Mouse (Mus musculus): ENCODE data around the gene Cdh22. TPM values are rescaled to one million over a fixed set of nuclear protein-coding genes. Genes with fewer than 3 reads are reported as not detected.

Gene Cdh22
- polyA plus RNA-seq, 1 experiment, result 0.19 TPM

DNA sequence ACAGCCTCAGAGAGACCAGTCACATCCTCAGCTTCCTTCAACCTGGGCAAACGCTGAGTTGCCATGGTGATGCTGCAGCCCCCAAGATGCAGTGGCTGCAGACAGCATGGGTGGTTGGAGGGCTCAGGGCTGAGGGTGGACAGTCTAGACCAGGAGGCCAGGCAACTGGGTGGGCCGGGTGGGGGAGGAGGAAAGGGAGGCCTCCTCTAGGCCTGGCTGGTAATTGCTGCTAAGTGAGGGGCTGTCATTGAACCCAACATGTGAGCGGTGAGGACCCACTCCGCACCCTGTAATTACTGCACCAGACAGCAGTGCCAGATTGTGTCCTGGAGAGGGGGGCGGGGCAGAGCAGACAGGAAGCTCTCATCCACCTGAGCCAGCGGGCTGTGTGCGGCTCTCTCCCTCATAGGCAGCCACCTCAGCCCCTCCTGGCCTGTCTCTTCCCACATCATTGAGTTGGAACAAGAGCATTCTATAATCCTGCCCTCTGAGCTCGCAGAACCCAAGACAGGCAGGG lies 40.5 kb upstream of the Cdh22 start:
- Histone ChIP-seq H3K27me3 (replicated peaks; ENCODE audit: control insufficient read depth, insufficient read depth, low read length) (no peaks in the 10 kb centered on the region), H3K27ac (ENCODE audit: insufficient read depth, low read depth, low read length) (no peak overlapping the region), H3K36me3 (ENCODE audit: control insufficient read depth, insufficient read depth, low read length) (no peaks in the 10 kb centered on the region), H3K4me3 (ENCODE audit: insufficient read depth, low read depth, low read length) (no peak overlapping the region), H3K4me1 (ENCODE audit: control insufficient read depth, insufficient read depth, low read length) (no peaks in the 10 kb centered on the region)
- TF ChIP-seq POLR2A (IDR thresholded peaks at IDR 0.05; ENCODE audit: low read depth, low read length) (no peak), CTCF (conservative IDR thresholded peaks at IDR 0.05; ENCODE audit: insufficient read depth, insufficient read length, low read depth, low read length) (no peak)
- DNase-seq, result no peak
- WGBS, result 45% methylated on average over 8 of the region's 8 CpGs

- no peak for DNase-seq
- Histone ChIP-seq H3K27ac (ENCODE audit: insufficient read depth, low read depth, low read length) (no peak overlapping the region), H3K4me1 (ENCODE audit: control insufficient read depth, insufficient read depth, low read length) (no peaks in the 10 kb centered on the region), H3K4me3 (ENCODE audit: insufficient read depth, low read depth, low read length) (no peak overlapping the region), H3K36me3 (ENCODE audit: control insufficient read depth, insufficient read depth, low read length) (no peaks in the 10 kb centered on the region), H3K27me3 (replicated peaks; ENCODE audit: control insufficient read depth, insufficient read depth, low read length) (no peaks in the 10 kb centered on the region)
- 62% methylated on average over 4 of the region's 4 CpGs for WGBS
- no peak for TF ChIP-seq POLR2A (IDR thresholded peaks at IDR 0.05; ENCODE audit: low read depth, low read length)
- no peak for TF ChIP-seq CTCF (conservative IDR thresholded peaks at IDR 0.05; ENCODE audit: insufficient read depth, insufficient read length, low read depth, low read length)
These were observed 38.9 kb upstream of the Cdh22 start for GRCm38 (mm10) chr2:165273589-165273988.

DNA sequence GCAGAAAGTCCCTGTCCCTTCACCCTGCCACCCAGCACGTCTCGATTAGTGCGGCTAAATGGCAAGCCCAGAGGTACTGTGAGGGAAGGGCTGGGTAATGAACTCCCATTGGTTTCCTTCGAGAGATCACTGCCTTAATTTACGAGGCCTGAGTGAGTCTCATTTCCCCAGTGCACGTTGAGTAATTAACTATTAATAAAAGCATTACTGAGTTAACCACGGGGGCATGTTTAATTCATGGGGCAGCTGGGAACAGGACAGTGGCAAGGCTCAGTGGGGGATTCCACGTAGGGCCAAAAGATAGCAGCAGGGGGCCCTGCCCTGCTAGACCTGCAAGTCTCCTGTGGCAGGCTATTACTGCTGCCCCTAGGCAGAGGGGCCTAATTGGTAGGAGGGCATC lies 36.7 kb upstream of the Cdh22 start:
- WGBS, result 12% methylated on average over 8 of the region's 8 CpGs
- Histone ChIP-seq H3K4me3 (ENCODE audit: insufficient read depth, low read depth, low read length) (no peak overlapping the region), H3K27me3 (replicated peaks; ENCODE audit: control insufficient read depth, insufficient read depth, low read length) (no peaks in the 10 kb centered on the region), H3K4me1 (ENCODE audit: control insufficient read depth, insufficient read depth, low read length) (no peaks in the 10 kb centered on the region), H3K27ac (ENCODE audit: insufficient read depth, low read depth, low read length) (no peak overlapping the region), H3K36me3 (ENCODE audit: control insufficient read depth, insufficient read depth, low read length) (no peaks in the 10 kb centered on the region)
- DNase-seq, result no peak
- TF ChIP-seq POLR2A (IDR thresholded peaks at IDR 0.05; ENCODE audit: low read depth, low read length) (no peak), CTCF (conservative IDR thresholded peaks at IDR 0.05; ENCODE audit: insufficient read depth, insufficient read length, low read depth, low read length) (no peak)

DNA sequence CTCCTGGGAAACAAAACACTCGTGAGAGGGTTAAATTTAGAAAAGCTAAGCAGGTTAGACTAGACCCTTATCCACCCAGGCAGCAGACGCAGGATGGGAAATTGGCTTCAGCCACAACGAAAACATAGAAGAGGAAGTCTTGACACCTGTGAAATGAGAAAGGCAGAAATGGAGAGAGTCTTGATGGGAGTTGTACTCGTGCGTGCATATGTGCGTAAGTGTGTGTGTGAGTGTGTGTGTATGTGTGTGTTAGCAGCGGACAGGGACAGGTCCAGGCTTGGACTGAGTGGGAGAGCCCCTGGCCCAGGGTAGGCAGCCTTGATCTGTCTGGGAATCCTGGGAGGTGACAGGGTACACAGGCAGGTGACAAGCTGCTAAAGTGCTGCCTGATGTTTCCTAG lies 36.2 kb upstream of the Cdh22 start:
- DNase-seq, result no peak
- Histone ChIP-seq H3K36me3 (ENCODE audit: control insufficient read depth, insufficient read depth, low read length) (no peaks in the 10 kb centered on the region), H3K4me3 (ENCODE audit: insufficient read depth, low read depth, low read length) (no peak overlapping the region), H3K27me3 (replicated peaks; ENCODE audit: control insufficient read depth, insufficient read depth, low read length) (no peaks in the 10 kb centered on the region), H3K4me1 (ENCODE audit: control insufficient read depth, insufficient read depth, low read length) (no peaks in the 10 kb centered on the region), H3K27ac (ENCODE audit: insufficient read depth, low read depth, low read length) (no peak overlapping the region)
- no peak for TF ChIP-seq POLR2A (IDR thresholded peaks at IDR 0.05; ENCODE audit: low read depth, low read length)
- no peak for TF ChIP-seq CTCF (conservative IDR thresholded peaks at IDR 0.05; ENCODE audit: insufficient read depth, insufficient read length, low read depth, low read length)
- 34% methylated on average over 7 of the region's 7 CpGs for WGBS

DNA sequence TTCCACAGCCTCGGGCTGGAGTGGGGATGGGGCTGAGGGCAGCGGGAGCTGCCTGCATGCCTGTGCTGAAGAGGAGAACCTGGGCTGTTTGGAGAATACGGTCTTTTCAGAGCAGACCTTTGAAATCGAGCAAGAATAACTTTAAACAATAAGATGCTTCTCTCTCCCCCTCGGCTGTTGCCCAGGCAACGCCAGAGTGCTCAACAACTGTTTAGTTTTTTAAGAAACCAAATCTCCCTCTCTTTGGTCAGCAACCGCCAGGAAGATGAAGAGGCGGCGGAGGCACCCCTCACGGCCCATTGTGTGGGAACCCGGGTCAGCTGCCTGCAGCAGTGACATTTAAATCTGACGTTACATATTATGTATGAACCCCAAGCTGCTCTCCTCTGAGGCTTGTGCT lies 32.1 kb upstream of the Cdh22 start:
- Histone ChIP-seq H3K27me3 (replicated peaks; ENCODE audit: control insufficient read depth, insufficient read depth, low read length) (no peaks in the 10 kb centered on the region), H3K4me1 (ENCODE audit: control insufficient read depth, insufficient read depth, low read length) (no peaks in the 10 kb centered on the region), H3K4me3 (ENCODE audit: insufficient read depth, low read depth, low read length) (no peak overlapping the region), H3K36me3 (ENCODE audit: control insufficient read depth, insufficient read depth, low read length) (no peaks in the 10 kb centered on the region), H3K27ac (ENCODE audit: insufficient read depth, low read depth, low read length) (no peak overlapping the region)
- 17% methylated on average over 12 of the region's 12 CpGs for whole genome bisulfite sequencing
- DNase-seq, result no peak
- no peak for TF ChIP-seq POLR2A (IDR thresholded peaks at IDR 0.05; ENCODE audit: low read depth, low read length)
- no peak for TF ChIP-seq CTCF (conservative IDR thresholded peaks at IDR 0.05; ENCODE audit: insufficient read depth, insufficient read length, low read depth, low read length)

DNA sequence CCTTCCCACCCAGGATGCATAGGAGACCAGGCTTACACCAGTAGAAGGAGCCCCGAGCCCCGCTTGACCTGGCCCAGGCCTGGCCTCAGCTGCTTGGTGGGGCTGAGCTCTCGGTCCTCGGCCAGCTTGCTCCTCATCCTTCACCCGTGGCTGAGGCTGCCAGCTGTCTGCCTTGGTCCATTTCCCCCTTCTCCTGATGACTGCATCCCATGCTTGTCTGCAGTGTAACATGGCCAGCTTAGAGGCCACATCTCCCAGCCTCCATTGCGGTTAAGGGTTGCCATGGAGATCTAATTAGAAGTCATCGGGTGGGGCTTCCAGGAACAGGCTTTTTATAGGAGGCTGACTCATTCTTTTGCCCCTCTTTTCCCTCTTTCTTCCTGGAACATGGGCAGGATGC lies 29.2 kb upstream of the Cdh22 start:
- Histone ChIP-seq H3K4me3 (ENCODE audit: insufficient read depth, low read depth, low read length) (no peak overlapping the region), H3K27me3 (replicated peaks; ENCODE audit: control insufficient read depth, insufficient read depth, low read length) (no peaks in the 10 kb centered on the region), H3K36me3 (ENCODE audit: control insufficient read depth, insufficient read depth, low read length) (no peaks in the 10 kb centered on the region), H3K4me1 (ENCODE audit: control insufficient read depth, insufficient read depth, low read length) (no peaks in the 10 kb centered on the region), H3K27ac (ENCODE audit: insufficient read depth, low read depth, low read length) (no peak overlapping the region)
- TF ChIP-seq CTCF (conservative IDR thresholded peaks at IDR 0.05; ENCODE audit: insufficient read depth, insufficient read length, low read depth, low read length) (no peak), POLR2A (IDR thresholded peaks at IDR 0.05; ENCODE audit: low read depth, low read length) (no peak)
- WGBS, result 41% methylated on average over 7 of the region's 7 CpGs
- no peak for DNase-seq

DNA sequence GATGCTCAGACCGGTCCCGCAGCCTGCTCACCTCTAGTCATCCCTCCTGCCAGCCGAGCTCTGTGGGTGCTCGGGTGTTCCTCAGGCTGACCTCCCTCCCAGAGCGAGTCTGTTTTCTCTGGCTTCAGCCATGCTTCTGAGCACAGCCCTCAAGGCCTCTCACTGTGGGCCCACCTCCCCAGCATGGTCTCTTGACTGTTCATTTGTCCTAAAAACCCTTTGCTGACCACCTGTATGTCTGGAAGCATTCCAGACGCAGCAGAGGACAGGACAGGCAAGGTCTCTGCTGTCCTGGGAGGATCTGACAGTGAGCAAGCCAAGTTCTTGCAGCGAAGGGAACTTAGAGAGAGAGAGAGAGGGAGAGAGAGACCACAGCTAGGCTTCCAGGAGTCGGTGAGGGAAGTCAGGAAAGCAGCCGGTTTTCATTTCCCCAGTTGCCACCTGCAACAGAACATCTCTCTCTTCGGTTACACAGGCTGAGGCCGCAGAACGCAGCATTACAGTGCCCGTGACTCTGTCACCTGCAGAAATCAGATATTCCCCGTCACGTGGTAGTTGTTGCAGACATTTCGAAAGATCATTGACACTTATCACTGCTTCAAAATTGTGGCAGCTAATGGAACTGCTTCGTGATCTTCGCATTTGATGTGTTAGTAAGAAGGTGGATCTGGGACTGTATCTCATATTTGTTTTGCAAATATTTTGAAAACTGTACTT lies 27.8 kb upstream of the Cdh22 start:
- Histone ChIP-seq H3K27ac (ENCODE audit: insufficient read depth, low read depth, low read length) (no peak overlapping the region), H3K27me3 (replicated peaks; ENCODE audit: control insufficient read depth, insufficient read depth, low read length) (no peaks in the 10 kb centered on the region), H3K36me3 (ENCODE audit: control insufficient read depth, insufficient read depth, low read length) (no peaks in the 10 kb centered on the region), H3K4me3 (ENCODE audit: insufficient read depth, low read depth, low read length) (no peak overlapping the region), H3K4me1 (ENCODE audit: control insufficient read depth, insufficient read depth, low read length) (no peaks in the 10 kb centered on the region)
- DNase-seq, result no peak
- 60% methylated on average over 18 of the region's 18 CpGs for WGBS
- TF ChIP-seq CTCF (conservative IDR thresholded peaks at IDR 0.05; ENCODE audit: insufficient read depth, insufficient read length, low read depth, low read length) (no peak), POLR2A (IDR thresholded peaks at IDR 0.05; ENCODE audit: low read depth, low read length) (no peak)

Data from kidney, adult 2 months (tissue).